Mouse (Mus musculus) cerebral cortex, adult 2 months (tissue): ENCODE measurements around the gene Gprc5c.

ENCODE experiments used
- WGBS: fragments of 180-500 bp; shearing (Covaris S2); methylation state at CpG from one replicate; pipeline ENCODE4 v1.1.7; 2018; 5-methylcytosine and 5-hydroxymethylcytosine counted together

Gprc5c gene

DNA sequence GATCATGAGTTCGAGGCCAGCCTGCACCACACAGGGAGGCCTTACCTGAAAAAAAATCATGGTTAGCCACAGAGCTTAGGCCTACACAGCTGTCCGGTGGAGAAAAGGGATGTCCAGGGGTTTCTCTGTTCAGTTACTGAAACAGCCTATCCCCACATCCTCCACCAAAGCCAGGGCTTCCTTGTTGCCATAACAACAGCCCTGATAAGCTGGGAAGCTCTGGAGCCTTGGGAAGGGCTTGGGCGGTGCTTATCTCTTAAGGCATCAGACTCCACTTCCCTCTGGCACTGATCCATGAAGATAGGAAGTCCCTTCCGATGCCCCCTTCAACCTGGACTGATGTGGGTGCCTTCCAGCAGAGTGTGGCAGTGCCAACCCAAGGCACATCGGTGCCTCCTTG lies 17.8 kb upstream of the Gprc5c start:
- 59% methylated on average over 5 of the region's 5 CpGs for WGBS

DNA sequence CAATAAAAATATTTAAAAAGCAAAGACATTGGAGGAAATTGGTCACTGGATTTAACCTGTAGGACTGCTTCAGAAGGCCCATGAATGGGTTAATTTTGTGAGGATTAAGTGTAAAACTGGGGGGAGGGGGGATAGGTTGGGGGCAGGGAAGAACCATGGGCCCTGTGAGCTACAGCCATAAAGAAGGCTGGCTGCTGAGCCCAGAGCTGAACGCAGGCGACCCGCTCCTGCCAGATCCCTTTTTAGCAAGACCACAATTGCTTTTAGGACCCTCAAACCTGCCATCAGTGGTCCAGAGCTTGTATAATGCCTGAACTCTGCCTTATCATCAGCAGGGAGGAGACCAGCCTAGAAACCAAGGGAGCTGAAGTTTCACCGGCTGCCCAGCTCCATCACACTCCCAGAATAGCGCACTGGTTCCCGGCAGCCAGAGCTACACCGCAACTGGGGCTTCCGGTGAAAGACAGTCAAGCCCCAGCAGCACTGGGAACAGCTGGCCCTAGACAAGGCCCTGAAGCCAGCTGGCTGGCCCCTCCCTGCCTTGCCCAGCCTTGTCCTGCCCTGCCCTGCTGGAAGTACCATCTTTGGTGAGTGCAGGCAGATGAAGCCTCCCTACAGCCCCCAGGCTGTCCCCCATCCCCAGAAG lies 7.0 kb upstream of the Gprc5c start:
- 34% methylated on average over 8 of the region's 8 CpGs for WGBS

DNA sequence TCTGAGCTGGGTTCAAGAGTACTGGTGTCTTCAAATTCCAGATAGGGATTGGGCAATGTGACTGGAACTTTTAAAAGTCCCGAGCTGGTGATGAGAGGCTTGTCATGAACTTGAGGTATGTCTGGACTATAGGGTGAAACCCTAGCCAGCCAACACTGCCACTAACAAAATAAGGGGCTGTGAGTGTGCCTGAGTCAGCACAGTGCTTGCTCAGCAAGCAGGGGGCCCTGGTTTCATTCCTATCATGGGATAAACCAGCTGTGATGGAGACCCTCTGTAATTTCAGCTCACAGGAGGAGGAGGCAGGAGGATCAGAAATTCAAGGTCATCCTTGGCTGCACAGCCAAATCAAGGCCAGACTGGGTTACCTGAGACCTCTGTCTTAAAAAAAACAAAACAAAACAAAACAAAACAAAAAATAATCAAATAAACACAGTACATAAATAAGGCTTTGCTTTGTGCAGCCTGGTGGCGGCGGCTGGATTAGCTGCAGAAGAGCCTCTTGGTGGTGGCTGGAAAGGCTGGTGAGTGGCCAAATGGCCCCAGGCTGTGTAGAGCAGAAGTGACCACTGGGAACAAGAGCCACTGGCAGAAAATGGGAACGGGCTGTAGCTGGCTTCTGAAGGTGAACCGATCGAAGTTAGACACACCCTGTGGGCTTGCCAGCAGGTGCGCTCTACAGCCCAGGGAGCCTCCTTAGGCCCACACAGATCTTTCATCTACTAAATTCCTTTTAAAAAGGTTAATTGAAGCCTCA lies 6.3 kb upstream of the Gprc5c start:
- WGBS: 83% methylated on average over 7 of the region's 7 CpGs

DNA sequence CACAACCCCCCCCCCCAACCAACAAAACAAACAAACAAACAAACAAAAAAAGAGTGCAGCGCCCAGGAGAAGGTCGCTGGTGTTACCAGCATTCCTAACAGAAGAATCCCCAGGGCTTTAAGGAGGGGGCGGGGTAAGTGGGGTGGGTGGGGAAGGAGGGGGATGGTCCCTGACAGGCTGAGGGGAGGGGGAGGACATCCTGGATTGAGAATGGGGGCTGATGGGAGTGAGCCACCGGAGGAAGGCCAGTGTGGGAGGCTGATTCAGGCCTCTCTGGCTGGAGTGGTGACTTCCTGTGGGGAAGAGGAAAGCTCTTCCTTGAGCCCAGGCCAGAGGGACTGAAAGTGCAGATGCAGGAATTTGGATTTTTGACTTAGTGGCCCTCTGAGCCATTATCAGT lies 4.6 kb upstream of the Gprc5c start:
- 89% methylated on average over 4 of the region's 4 CpGs for WGBS

DNA sequence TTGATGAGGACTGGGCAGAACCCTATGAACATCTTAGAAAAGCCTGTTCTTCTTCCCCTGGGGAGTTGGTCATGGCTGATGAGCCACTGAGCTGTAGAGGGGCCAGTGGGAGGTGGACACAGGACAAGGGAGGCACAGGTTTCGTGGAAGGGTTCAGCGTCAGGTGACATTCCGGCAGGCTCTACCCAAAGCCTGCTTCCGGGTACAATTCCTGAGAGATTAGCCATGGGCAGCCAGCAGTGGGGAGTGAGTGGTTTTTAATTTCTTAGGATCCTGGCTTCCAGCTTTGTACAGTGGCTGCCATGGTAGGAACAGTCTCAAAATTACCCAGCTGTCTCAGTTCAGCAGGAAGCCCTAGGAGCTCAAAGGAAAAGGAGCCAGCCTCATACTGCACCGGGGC lies 3.9 kb upstream of the Gprc5c start:
- 92% methylated on average over 5 of the region's 5 CpGs for WGBS

DNA sequence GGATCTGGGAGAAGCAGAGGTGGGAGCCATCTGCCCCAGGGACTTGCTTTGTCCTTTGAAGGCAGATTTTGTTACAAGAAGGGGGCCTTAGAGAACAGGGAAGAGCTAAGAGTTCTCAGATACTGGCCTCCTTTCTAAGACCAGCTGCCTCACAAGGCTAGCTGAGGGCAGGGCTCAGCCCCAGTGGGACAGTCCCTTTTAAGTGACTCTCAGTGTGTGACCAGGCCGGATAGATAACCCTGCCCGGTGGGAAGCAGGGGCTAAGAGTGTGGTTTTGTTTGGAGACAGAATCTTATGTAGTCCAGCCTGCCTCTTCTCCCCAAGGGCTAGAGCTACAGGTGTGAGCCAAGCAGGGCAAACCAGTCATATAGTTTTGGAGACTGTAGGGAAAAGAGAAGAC lies 1.4 kb upstream of the Gprc5c start:
- WGBS: 47% methylated on average over 2 of the region's 2 CpGs

DNA sequence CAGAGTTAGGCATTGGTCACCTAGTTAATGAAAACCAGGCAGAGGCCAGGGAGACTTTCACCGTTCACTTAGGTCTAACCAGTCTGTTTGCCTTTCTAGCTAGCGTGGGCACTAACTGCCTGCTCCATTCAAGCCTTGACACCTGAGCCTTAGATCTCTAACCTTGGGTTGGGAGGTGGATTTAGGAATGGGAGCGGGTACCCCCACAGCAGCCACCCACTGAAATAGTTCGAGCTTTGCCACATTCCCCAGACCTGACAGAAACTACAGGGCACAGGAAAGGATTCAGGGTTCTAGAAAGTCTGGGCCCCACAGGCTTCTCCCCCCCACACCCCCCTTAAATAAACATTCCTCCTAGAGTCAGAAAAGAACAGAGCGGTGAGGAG lies 893 bp upstream of the Gprc5c start:
- WGBS: 68% methylated on average over 5 of the region's 5 CpGs

DNA sequence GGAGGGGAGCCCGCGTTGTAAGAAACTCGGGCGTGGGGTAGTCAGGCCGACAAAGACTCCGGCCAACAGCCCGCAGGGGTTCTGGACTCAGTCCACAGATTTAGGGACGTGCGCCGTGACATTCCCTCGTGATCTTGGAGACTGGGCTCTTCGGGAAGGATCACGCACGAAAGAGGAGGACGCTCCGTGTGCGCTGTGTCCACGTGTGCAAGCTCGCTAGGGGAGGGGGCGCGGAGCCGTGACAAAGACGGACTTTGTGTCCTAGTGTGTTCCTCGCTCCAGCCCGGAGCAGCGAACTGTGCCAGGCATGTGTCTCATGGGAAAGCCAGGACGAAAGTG lies 286 bp downstream of the Gprc5c start:
- under 1% methylated on average over 27 of the region's 27 CpGs for WGBS

DNA sequence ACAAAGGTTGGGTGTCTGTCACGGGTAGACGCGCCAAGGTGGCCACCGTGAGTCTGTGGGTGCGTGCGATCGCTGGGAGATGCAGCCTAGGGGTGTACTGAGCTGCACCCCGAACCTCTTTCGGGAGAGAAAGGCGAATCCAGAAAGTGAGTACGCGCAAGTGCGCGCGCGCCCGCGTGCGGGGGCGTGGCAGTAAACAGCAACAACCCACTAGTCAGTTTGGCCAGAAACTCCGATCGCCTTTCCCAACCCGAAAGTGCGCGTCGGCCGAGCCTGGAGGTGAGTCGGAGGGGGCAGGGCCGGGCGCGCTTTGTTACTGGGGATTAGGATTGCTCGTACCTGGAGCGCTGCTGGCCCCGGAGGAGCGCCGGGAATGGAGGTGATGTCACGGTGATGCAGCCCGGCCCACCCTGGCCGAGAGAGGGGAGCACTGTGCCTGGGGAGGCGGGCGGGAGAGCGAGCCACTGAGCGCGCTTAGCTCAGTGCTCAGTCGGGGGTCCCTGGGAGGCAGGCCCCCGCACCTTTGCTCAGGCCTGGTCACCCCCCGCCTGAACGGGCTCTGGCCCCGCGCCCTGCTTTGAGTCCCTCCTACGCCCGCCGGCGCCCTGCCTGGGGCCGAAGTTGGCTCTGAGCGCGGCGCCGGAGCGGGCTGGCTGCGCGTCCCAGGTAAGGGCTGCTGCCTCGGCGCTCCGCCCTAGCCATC lies 807 bp downstream of the Gprc5c start:
- WGBS: under 1% methylated on average over 62 of the region's 65 CpGs

DNA sequence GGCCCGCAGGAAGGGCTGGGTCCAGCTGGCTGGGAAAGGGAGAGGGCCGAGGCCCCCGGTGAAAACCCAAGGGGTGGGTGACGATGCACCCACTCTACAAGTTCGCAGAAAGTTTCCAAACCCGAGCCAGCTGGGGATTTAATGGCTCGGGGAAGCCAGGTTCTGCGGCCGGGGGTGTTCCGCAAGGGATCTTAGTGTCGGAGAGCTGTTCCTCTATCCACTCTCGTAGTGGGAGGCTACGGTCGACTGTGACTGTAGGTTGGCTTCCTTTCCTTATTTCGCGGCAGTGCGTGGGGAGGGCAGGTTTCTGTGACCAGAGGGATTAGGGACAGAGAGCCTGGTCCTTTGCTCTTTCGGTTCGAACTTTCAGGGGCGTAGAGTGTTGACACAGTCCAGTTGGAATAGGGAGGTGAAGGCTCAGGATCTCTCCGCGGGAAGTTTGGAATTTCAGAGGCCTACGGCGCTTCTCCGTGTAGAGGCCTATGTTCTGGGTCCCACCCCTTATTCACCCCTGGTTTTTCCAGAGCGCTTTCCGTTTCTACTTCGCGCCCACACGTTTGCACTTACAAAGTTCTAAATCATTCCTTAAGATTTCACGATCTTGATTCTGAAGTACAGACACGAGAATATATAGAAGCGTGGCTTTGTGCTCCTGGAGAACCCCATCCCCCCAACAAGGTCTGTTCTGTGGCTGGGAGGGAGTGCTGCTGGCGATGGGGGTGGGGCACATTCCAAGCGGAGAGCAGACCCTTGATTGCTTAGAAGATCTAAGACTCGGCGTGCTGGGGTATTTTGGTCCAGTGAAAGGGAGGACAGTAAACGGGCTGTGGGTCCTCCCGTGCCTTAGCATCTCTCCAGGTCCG lies 1.6 kb downstream of the Gprc5c start:
- 12% methylated on average over 40 of the region's 40 CpGs for WGBS

DNA sequence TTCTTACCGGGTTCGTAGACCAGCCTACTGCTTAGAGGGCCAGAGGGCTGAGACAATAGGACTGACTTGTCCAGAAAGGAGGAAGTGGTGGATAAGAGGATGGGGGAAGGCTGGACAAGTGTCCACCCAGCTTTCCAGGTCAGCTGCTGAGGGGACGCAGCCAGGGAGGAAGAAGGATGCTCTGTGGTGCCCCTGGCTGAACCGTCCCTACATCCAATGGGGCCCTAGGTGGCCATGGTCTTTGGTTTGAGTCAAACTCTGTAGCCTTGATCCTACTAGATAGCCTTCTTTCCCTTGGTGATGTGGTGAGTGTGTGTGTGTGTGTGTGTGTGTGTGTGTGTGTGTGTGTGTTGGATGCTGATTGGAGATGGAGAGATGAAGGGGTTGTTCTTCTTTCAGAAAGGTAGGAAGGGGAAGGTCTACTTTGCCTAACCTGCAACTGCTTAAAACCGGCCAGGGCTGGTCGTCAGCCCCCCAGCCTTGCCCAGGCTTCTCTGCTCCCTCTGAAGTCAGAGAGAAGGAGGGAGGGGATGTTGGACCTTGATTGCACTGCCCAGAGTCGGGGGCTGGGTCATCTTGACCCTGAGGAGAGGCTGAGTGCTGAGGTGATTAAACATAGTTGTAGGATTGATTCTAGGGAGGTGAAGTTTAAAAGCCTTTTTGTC lies 2.4 kb downstream of the Gprc5c start:
- 63% methylated on average over 7 of the region's 7 CpGs for WGBS

DNA sequence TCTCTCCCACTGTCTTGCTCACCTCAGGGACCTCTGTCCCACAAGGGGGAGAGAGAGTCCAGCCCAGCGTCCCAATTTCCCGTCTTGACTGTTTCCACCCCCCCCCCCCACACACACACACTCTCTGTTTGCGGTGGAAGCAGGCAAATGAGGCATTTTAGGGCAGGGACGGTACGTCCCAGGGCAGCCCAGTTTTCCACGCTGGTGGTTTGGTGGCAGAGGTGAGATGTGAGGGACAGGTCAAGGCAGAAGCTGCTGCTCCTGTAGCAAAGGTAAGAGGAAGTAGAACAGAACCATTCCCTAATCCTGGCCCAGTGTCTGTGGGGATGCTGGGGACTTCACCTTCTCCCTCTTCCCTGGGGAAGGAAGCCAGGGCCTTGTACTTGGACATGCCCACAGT lies 3.6 kb downstream of the Gprc5c start:
- WGBS: 90% methylated on average over 6 of the region's 6 CpGs

DNA sequence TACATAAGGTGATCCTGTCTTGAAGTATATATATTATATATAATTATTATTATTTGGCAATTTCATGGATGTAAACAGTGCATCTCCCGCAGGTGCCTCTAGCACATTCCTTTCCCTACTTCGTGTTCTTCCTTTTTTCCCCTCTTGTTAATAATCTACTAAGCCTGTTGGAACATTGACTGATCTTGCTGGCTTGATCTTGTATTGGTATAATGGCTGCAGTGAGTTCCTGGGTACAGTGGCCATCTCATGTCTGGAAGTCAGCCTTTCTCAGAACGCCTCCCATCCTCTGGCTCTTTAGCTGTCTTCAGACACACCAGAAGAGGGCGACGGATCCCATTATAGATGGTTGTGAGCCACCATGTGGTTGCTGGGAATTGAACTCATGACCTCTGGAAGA lies 5.2 kb downstream of the Gprc5c start:
- 96% methylated on average over 5 of the region's 5 CpGs for WGBS

DNA sequence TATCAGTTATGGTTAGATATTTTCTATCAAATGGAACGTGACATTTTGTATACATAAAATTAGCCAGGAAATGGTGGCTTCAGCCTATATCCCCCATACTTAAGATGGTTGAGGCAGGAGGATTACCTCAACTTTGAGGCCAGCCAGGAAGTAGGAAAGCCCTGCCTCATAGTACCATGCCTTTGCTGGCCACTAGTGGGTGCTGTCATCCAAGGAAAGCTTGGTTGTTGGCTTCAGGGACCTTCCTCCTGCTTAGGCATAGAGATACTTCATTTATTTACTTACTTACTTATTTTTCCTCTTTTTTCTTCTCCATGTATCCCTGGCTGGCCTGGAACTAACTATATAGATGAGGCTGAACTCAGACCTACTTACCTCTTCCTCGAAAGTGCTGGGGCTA lies 7.7 kb downstream of the Gprc5c start:
- 96% methylated on average over 2 of the region's 2 CpGs for WGBS

DNA sequence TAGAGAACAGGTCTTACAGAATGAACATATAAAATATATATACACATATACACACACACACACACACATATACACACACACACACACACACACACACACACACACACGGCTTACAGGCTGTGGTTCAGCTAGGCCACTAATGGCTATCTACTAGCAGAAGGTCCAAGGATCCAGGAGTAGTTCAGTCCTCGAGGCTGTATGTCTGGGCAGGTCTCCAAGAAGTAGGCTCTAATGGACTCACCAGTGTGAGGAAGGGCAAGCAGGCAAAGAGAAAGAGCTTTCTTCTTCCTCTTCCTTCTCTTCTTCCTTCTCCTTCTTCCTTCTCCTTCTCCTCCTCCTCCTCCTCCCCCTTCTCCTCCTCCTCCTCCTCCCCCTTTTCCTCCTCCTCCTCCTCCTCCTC lies 10.1 kb downstream of the Gprc5c start:
- WGBS: 64% methylated on average over 2 of the region's 2 CpGs

DNA sequence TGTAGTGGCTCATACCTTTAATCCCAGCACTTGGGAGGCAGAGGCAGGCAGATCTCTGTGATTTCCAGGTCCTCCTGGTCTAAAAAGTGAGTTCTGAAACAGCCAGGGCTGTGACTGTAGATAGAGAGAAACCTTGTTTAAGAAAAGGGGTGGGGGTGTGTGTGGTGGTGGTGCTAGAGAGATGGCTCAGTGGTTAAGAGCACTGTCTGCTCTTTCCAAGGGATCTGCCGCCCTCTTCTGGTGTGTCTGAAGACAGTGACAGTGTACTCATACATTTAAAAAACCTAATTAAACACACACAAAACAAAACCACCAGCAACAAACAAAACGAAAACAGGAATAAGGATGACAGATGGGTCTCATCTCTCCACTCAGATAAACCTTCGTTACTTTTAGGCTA lies 11.7 kb downstream of the Gprc5c start:
- WGBS: 72% methylated on average over 3 of the region's 3 CpGs

DNA sequence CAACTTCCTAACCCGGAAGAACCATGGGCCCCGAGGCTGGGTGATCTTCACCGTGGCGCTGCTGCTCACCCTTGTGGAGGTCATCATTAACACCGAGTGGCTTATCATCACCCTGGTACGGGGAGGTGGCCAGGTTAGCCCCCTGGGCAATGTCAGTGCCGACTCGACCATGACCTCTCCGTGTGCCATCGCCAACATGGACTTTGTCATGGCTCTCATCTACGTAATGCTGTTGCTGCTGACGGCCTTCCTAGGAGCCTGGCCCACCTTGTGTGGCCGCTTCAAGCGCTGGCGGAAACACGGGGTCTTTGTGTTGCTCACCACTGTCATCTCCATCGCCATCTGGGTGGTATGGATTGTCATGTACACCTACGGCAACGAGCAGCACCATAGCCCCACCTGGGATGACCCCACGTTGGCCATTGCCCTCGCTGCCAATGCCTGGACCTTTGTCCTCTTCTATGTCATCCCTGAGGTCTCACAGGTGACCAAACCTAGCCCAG lies 13.0 kb downstream of the Gprc5c start:
- 94% methylated on average over 21 of the region's 21 CpGs for whole genome bisulfite sequencing

DNA sequence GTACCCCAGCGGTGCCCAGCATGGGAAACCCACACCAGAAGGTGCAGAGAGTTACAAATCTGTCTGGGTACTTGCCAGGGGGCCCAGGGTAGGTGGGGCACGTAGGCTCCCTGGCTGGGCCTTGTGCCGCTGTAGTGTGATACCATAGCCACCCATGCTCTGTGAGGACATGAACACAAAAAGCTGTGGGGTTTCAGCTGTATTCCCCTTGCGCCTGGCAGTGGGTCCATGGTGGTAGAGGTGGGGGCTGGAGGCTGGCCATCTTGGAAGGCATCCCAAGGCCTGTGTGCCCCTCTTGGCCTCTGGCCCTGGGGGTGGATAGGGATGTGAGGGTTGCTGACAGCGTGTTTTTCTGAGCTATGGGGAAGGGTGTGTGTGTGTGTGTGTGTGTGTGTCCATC lies 15.0 kb downstream of the Gprc5c start:
- 77% methylated on average over 5 of the region's 5 CpGs for WGBS

DNA sequence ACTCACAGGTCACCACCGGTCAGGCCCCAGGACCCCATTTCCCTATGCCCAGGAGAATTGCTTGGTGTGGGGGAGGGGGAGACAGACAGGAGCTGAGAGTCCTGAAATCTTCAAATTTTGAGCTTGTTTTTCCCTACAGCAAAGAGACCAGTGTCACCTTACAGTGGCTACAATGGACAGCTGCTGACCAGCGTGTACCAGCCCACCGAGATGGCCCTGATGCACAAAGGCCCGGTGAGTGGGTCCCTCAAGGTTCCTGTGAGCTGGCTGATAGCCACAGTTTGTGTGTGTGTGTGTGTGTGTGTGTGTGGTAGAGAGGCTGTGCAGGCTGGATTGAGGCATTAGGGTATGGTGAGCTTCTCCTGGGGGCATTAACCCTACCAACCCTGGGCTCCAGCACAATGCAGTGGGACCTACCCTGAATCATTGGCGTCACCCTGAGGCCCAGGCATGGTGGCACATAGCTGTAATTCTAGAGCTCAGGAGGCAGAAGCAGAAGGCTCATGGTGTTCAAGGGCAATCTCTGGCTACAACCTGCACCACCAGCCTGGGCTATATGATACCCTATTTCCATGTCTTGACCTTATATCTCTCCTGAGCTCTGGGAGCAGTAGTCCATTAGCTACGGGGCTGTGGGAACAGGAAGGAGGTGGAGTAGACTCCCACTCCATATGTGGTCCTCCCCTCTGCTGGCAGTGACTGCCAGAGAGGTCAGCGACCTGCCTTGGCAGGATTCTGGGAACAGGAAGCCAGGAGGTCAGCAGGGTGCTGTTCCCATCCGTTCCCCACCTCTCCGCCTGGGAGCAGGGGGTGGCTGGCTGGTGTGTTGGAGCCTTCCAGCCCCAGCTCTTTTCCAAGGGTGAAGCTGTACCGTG lies 15.8 kb downstream of the Gprc5c start:
- whole genome bisulfite sequencing: 73% methylated on average over 10 of the region's 10 CpGs
